Mouse (Mus musculus): Measurements from ENCODE around the gene Lias.

- no peak for TF ChIP-seq CTCF (IDR thresholded peaks at IDR 0.05; ENCODE audit: low read depth, low read length)
- TF ChIP-seq EP300 (IDR thresholded peaks at IDR 0.05; ENCODE audit: insufficient read depth, low read depth, low read length): no peak
Observed at GRCm38 (mm10) chr5:65422803-65423202, 31.5 kb downstream of the Lias start.

Measured in ES-Bruce4 (cell line).